Mouse (Mus musculus) monocyte, adult 5-6 weeks (primary cell): Measurements from ENCODE around the gene Zfp446. TPM values are rescaled to one million over a fixed set of nuclear protein-coding genes. Genes with fewer than 3 reads are reported as not detected.

Source experiments
- ATAC-seq: fragments of 153-309, 156-312 bp; replicated peaks from 2 replicates; pipeline ENCODE4 v1.8.0; 2017; ENCODE audit warnings: mild to moderate bottlenecking; ENCODE audit not compliant: low TSS enrichment, insufficient number of reproducible peaks, severe bottlenecking, poor library complexity, low FRiP score
- total RNA-seq: library from RNA; stranded (forward); fragments of 200-1000, 200-491, 200-594 nt; gene quantifications from 3 replicates; pipeline ENCODE4 v1.2.3, GENCODE M21; 2017

Zfp446 gene
- total RNA-seq, 1 experiment from 2014 or later = 1.0 TPM

DNA sequence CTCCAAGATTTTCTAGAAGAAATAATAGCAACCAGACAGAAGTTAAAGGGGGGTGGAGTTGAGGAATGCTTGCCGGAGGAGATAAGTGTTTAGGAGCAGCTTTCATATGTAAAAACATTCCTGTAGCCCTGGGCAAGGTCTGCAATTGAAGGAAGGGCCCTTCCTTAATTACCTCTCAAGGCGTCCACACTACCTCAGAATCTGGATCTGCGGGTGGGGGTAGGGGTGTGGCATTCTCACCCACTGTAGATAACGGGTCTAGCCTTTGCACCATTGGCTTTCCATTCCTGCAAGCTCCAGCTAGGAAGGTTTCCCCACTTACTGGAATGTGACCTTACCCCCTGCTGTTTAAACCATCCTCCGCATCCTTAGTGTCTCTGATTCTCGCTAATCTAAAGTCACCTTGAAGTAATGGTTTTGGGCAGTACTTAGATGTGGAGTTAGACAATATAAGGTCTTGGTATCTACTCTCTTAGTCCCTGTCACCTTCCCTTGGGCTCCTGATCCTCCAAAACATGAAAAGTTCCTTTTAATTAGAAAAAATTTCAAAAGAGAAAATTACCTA lies 36.7 kb downstream of the Zfp446 start:
- ATAC-seq = no peak

DNA sequence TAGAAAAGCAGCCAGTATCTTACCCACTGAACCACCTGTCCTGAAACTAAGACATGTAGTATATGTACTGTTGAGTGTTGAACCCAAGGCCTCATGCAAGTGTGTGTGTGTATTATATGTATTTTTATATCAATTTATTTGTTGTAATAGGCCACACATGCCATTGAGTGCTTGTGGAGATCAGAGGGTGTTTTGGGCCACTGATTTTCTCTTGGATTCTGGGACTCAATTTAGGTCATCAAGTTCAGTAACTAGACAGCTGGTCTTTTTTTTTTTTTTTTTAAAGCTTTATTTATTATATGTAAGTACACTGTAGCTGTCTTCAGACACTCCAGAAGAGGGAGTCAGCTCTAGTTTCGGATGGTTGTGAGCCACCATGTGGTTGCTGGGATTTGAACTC lies 37.6 kb downstream of the Zfp446 start:
- ATAC-seq = no peak

DNA sequence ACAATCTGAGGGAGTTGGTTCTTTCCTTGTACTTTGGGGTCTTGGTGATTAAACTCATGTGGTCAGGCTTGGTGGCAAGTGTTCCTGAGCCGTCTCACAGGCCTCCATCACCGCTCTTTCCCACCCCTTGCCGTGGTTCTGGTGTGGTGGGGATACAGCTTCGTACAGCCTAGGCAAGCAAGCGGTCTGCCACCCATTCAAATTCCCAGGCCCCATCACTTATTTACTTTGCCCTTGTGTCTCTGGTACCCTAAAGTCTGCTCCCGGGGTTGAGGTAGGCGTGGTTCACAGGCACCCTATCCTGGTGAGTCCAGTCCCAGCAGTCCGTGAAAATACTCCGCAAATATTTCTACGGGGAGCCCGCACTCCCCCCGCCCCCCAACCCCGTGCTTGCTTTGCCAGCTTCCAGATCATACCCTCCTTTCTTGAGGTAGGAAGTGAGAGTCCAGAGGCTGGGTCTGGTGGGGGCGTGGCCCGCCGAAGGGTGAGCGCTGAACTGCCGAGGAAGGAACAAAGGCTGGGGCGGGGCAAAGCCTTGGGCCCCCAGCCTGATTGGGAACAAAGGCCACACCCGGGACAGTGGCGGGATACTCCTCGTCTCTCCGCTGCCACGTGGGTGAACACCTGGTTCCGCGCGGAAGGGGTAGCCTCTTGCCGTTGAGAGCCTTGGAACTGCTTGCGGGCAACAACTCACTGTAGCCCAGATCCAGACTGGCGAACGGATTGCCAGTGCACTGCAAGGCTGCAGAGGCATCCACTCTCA lies 45.3 kb downstream of the Zfp446 start:
- peak; percentile 65 for ATAC-seq

DNA sequence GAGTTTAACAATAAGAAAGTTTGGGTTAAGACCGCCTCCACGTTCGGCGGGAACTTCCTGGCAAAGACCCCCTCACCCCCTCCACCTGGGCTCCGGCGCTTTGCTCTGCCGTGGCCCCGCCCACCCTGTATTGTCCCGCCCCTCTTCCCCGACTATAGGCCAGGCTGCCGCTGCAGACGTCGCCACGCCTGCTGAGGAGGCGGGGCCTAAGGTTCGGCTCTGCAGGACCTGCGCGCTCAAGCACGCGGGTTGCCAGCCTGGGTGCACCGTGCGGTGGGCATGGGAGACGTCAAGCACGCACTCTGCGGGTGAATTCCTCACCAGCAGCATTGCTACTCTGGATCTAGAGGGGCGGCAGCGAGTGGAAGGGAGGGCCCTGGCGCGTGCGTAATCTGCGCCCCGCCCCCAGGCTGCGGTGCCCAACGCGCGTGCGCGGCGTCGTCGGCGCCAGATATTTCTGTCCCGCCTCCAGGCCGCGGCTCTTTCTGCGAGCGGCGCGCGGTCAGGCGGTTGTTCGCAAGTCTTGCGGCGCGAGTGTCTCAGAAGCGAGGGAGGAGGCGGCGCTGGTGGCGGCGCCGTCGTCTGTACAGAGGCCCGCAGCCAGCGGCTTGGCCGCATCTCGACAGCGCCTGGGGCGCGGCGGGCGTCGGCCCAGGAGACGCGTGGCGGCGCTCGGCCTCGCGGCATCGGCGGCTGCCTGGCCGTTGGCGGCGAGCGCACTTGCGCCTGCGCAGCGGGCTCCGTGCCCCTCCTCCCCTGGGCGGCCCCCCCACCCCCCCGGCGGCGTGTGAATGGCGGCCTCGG lies 46.5 kb downstream of the Zfp446 start:
- peak; percentile 78 for ATAC-seq

DNA sequence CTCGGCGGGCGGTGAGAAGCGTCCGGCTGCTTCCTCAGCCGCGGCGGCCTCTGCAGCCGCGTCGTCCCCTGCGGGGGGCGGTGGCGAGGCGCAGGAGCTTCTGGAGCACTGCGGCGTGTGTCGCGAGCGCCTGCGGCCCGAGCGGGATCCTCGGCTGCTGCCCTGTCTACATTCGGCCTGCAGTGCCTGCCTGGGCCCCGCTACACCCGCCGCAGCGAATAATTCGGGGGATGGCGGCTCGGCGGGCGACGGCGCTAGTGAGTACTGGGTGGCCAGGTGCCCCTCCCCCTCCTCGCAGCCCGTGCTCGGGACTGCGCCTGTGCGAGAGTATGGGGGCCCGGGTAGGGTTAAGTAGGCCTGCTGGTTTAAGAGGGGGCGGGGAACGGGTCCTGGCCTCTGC lies 47.2 kb downstream of the Zfp446 start:
- no peak for ATAC-seq

DNA sequence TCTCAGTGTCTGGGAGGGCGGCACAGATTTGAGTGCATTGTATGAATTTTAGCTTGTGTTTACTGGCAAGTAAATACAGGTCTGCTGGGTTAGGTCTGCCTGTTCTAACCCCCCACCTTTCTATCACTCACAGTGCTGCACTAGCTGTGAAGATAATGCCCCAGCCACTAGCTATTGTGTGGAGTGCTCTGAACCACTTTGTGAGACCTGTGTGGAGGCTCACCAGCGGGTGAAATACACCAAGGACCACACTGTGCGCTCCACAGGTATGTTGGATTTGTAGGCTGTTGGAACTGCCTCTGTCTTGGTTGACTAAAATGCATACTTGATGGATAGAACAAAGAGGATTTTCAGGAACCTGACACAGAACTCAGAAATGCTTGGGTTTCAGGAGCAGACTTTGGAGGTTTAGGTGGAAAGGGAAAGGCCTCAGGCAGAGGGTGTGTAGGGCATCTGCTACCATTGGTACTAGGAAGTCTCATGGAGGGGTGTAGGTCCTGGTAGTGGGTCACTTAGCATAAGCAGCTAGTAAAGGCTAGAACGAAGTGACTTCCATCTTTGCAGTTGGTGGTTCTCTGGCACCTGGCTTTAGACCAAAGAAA lies 48.0 kb downstream of the Zfp446 start:
- ATAC-seq = no peak

DNA sequence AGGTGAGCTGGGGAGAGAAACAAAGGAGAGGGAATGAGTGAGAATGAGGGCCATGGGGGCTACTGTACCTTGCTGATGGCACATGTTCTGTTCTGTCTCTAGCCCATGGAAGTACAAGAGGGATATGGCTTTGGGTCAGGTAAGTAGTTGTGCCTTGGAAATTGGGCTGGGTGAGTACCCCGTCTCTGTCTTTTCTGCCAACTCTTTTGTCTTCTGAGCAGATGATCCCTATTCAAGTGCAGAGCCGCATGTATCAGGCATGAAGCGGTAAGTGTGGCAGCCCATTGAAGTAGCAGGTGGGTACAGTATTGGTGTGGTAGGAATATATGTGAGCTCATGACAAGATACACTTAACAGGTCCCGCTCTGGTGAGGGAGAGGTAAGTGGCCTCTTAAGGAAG lies 51.3 kb downstream of the Zfp446 start:
- ATAC-seq = no peak

DNA sequence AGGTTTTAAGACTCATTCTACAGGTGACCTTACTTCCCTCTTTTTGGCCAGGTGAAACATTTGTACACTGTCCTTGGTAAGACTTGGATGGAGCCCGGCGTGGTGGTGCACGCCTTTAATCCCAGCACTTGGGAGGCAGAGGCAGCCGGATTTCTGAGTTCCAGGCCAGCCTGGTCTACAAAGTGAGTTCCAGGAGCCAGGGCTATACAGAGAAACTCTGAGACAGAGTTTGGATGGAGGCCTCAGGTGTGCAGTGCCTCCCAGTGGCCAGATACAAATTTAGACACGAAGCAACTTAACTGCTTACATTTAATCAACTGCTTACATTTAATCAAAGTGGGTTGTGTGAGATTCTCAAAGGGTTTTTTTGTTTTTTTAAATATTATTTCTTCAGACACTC lies 53.4 kb downstream of the Zfp446 start:
- no peak for ATAC-seq

DNA sequence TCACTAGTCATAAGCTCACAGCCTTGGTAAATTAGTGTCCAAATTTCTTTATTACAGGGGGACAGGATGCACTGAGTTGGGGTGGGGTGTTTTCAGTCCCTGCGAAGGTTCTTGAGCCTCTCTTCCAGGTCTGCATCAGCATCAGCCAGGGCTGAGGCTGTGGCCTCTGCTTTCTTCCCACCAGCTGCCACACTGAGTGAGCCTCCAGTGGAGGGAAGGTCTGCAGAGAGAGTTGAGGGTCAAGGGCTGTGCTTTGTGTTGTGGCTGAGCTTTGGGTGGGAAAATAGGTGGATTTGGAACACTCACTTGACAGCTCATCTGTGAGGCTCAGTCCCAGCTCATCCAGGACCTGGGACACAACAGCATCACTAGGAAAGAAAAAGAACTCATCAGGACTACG lies 54.3 kb downstream of the Zfp446 start:
- ATAC-seq = no peak

DNA sequence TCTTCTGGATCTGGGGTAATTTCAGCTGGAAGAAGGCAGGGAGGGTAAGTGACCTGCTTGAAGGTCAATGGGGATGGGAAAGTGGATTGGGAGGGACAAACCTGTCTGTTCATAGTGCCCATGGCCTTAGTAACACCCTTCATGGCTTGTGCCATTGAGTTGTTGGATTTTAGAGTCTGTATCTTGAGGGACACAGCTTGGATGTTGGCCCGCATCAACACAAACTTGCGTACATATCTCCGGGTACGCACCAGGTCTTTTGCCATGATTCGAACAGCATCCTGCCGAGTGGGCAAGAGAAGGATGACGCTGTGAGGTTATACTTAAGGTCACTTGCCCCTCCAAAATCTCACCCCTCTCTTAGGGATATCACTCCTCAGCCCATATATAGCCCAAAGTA lies 54.9 kb downstream of the Zfp446 start:
- no peak for ATAC-seq

DNA sequence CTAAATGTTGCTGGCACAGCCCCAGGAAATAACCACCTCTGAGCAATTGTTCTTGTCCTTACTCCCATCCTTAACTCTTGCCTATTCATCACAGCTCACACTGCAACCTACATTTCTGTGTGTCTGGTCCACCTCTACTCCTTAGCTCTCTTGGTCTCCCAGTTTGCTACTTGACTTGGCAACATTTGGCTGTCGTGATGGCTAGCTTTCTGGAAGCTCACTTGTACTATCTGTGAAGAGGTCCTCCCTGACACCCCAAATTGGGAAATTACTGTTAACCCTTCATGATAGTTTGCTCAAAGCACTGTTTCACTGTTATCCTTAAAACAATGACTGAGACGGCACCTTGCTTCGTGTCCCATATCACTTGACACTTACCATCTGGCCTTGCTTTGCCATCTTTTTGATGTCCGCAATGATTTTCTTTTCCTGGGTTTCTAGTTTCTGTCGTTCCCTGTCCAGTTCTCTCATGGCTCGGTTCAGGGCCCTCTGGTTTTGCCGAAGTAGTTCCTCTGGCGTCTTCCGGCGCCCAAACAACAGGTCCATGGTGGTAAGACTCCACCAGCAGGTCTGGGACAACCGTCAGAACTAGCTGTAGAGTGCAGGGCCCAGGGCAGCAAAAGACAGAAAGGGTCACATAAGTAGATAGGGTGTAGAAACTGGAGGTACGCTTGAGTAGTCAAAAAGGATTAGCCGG lies 56.0 kb downstream of the Zfp446 start:
- no peak for ATAC-seq

DNA sequence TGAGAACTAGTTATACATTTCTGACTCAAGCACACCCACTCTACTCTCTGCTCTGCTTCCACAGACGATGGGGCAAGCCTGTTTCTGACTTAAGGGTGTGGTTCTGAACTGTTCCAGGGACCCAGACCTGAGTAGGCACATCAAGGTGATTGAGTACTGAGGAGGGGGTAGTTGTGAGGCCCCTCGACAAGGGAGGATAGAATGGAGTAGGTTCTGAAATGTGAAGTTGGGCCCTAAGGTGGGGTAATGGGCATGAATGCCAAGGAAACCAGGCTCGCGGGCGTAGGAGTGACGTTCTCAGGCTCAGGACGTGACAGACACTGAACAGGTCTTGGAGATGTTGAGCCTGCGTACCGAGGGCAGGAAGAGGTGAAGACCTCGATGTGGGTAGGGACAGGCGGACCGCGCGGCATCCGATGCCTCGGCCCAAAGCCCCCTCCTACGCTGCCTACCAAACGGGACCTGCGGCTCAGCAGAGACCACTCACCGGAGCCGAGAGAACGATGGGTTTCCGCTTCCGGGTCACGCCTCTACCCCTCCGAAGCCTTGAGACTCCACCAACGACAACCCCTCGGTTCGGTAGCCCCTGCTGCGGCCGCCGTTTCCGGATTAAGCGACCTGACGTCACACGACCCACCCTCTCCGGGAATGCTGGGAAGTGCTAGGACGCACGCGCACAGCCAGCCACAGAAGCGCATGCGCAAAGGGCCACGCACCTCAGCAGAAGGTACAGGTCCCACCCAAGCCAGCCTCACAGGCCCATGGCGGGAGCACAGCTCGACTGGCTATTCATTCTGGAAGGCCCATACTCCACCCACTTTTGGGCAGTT lies 56.7 kb downstream of the Zfp446 start, which contains the start of gene Chmp2a:
Gene Chmp2a (minus strand): TSS at position 660 of the 830 bp plus-strand sequence.
- peak; percentile 67 for ATAC-seq

Other genes with a start within 250 kb of the Zfp446 start
- gene Vmn2r56, start 242.8 kb upstream of the Zfp446 start, total RNA-seq = not detected in 3 replicates
- gene Zscan18, start 174.2 kb upstream of the Zfp446 start, total RNA-seq = 0.19 to 1.6 TPM (median 0.53 TPM) in 3 replicates
- gene Zfp329, start 159.0 kb upstream of the Zfp446 start, total RNA-seq = 10.1 to 23.3 TPM (median 10.4 TPM) in 3 replicates
- 95.8 to 106 TPM (median 102 TPM) in 3 replicates for gene Zfp110, start 143.1 kb upstream of the Zfp446 start, total RNA-seq
- 1.6 to 4.2 TPM (median 2.4 TPM) in 3 replicates for gene Zfp128, start 96.7 kb upstream of the Zfp446 start, total RNA-seq
- 0.75 to 3.9 TPM in 2 of 3 replicates, not detected in the other for gene Zscan22, start 80.0 kb upstream of the Zfp446 start, total RNA-seq
- gene Rps5, start 55.6 kb upstream of the Zfp446 start, total RNA-seq = 534 to 585 TPM (median 572 TPM) in 3 replicates
- 0.53 TPM in 1 of 3 replicates, not detected in the others for gene Rnf225, start 50.4 kb upstream of the Zfp446 start, total RNA-seq
- 0.96 to 4.5 TPM (median 1.9 TPM) in 3 replicates for gene Zfp324, start 12.0 kb upstream of the Zfp446 start, total RNA-seq
- 1.6 TPM in 1 of 3 replicates, not detected in the others for gene Slc27a5, start 20.3 kb downstream of the Zfp446 start, total RNA-seq
- 150 to 169 TPM (median 158 TPM) in 3 replicates for gene Trim28, start 21.3 kb downstream of the Zfp446 start, total RNA-seq
- 3.6 to 5.7 TPM (median 3.8 TPM) in 3 replicates for gene Zbtb45, start 32.2 kb downstream of the Zfp446 start, total RNA-seq
- 277 to 386 TPM (median 313 TPM) in 3 replicates for gene Chmp2a, start 57.0 kb downstream of the Zfp446 start, total RNA-seq
- 44.8 to 67.8 TPM (median 54.9 TPM) in 3 replicates for gene Ube2m, start 60.4 kb downstream of the Zfp446 start, total RNA-seq
- gene Mzf1, start 76.9 kb downstream of the Zfp446 start, total RNA-seq = 0.19 to 0.48 TPM in 2 of 3 replicates, not detected in the other
- not detected in 3 replicates for gene Vmn1r85, start 117.3 kb downstream of the Zfp446 start, total RNA-seq
- gene Vmn1r86, start 142.1 kb downstream of the Zfp446 start, total RNA-seq = not detected in 3 replicates
- gene Vmn1r87, start 162.3 kb downstream of the Zfp446 start, total RNA-seq = not detected in 3 replicates
- gene Vmn1r88, start 181.7 kb downstream of the Zfp446 start, total RNA-seq = not detected in 3 replicates
- gene Vmn1r89, start 235.2 kb downstream of the Zfp446 start, total RNA-seq = not detected in 3 replicates